17 mouse cellular contexts compared by ENCODE assay signal in genomic region chr15:7167238-7167905, GRCm38 (mm10).
A peak's percentile ranks its signal among the peaks of the same experiment; 100 is the strongest.
DNase-seq lines count a peak whose midpoint lies in the region; ATAC-seq and TF ChIP-seq lines count a peak whose summit lies in the region.
"Had no signal": no experiment of that assay in that cellular context is flagged by ENCODE, and none has a peak within 500 bp of the region (broad histone marks: within the 10 kb centered on the region; RNA-seq: fewer than 3 reads in every experiment).

No protein-coding gene starts in this region.

- TF ChIP-seq CTCF in intestine, postnatal 0 days (IDR thresholded peaks at IDR 0.05; ENCODE audit: low read depth) = no peak

- intact Hi-C loops in left cerebral cortex, postnatal 36 days (cut with DNase I) = no loop called here

- no peaks in the 10 kb centered on the region for H3K9me3 ChIP-seq in kidney, embryonic 15.5 days (replicated peaks)
- H3K9me3 ChIP-seq in ES-E14 (ENCODE audit: control insufficient read depth, insufficient read depth, low read depth, low read length) = no peaks in the 10 kb centered on the region
- H3K9me3 ChIP-seq in intestine, postnatal 0 days (ENCODE audit: control insufficient read depth) = no peaks in the 10 kb centered on the region

- in situ Hi-C loops in ES-E14 (cut with MboI; ENCODE audit: low sequenced_read_pairs in 2 of 2, unreplicated experiment in 2 of 2) = no loop called here

- no peaks in the 10 kb centered on the region for H3K27me3 ChIP-seq in kidney, embryonic 15.5 days
- H3K27me3 ChIP-seq in intestine, postnatal 0 days (replicated peaks; ENCODE audit: control insufficient read depth, insufficient read depth, low read length) = no peaks in the 10 kb centered on the region

- H3K4me2 ChIP-seq in kidney, embryonic 15.5 days = no peak overlapping the region
- H3K4me2 ChIP-seq in intestine, postnatal 0 days (replicated peaks; ENCODE audit: low read depth) = no peak overlapping the region

- no peak overlapping the region for H3K27ac ChIP-seq in kidney, embryonic 15.5 days
- no peak overlapping the region for H3K27ac ChIP-seq in ES-E14 (ENCODE audit: insufficient read depth, low read depth, low read length, poor library complexity, severe bottlenecking)
- H3K27ac ChIP-seq in intestine, postnatal 0 days (ENCODE audit: low read depth, low read length) = no peak overlapping the region
- H3K27ac ChIP-seq: layer of hippocampus, adult 2 months had no signal

- no peak overlapping the region for H3K4me3 ChIP-seq in kidney, embryonic 15.5 days (replicated peaks)
- H3K4me3 ChIP-seq in ES-E14 (ENCODE audit: insufficient read depth in 1 of 2, low read depth in 1 of 2, low read length in 2 of 2, poor library complexity in 1 of 2, severe bottlenecking in 1 of 2) = 0 out of 4 replicates have a peak overlapping the region, but pooled peaks of 1 of the 2 experiments have one; percentile 20
- no peak overlapping the region for H3K4me3 ChIP-seq in intestine, postnatal 0 days (ENCODE audit: low read depth, low read length)
- H3K4me3 ChIP-seq: layer of hippocampus, adult 2 months had no signal

- no peak for DNase-seq in kidney, postnatal 14 days
- DNase-seq in ES-E14 (ENCODE audit: low read depth, low spot score) = peak; percentile 15
- DNase-seq in lung, postnatal 14 days = peak; percentile 22
- DNase-seq in right cerebral cortex, adult 18-20 months = no peak
- no peak for DNase-seq in left cerebral cortex, postnatal 36 days (ENCODE audit: low spot score in 2 of 2)
- DNase-seq: adrenal gland, postnatal 14 days; gastrocnemius, postnatal 36 days; heart, postnatal 10 days; left cerebral cortex, postnatal 4 days; spleen, adult 18-20 months had no signal

- H3K4me1 ChIP-seq in kidney, embryonic 15.5 days = peaks cover 30% of the 10 kb centered on the region
- H3K4me1 ChIP-seq in ES-E14 (ENCODE audit: control insufficient read depth in 2 of 2, insufficient read depth in 2 of 2, low read length in 2 of 2, poor library complexity in 1 of 2) = peaks cover 4 to 24% of the 10 kb centered on the region in 2 experiments; a peak in 3 of 4 replicates
- H3K4me1 ChIP-seq in intestine, postnatal 0 days (replicated peaks; ENCODE audit: control insufficient read depth, insufficient read depth, low read length) = no peaks in the 10 kb centered on the region

- H3K9ac ChIP-seq in kidney, embryonic 15.5 days = no peak overlapping the region
- no peak overlapping the region for H3K9ac ChIP-seq in ES-E14 (ENCODE audit: insufficient read depth, low read depth, low read length, poor library complexity, severe bottlenecking)
- no peak overlapping the region for H3K9ac ChIP-seq in intestine, postnatal 0 days (ENCODE audit: low read depth, low read length)

- H3K36me3 ChIP-seq in kidney, embryonic 15.5 days = peaks cover 60% of the 10 kb centered on the region
- H3K36me3 ChIP-seq in ES-E14 (ENCODE audit: control insufficient read depth, insufficient read depth, low read length, poor library complexity, severe bottlenecking) = peaks cover 51% of the 10 kb centered on the region
- H3K36me3 ChIP-seq in intestine, postnatal 0 days (ENCODE audit: control insufficient read depth, insufficient read depth) = peaks cover 5% of the 10 kb centered on the region

- ATAC-seq in kidney, embryonic 15.5 days (replicated peaks; ENCODE audit: low FRiP score) = peak; percentile 69
- 0 out of 2 replicates have a peak, but pooled peaks have one; percentile 36 for ATAC-seq in intestine, postnatal 0 days
- no peak for ATAC-seq in frontal cortex, adult (ENCODE audit: low TSS enrichment)
- ATAC-seq: CD4-positive, CD25-positive, alpha-beta regulatory T cell, adult 4 months; forebrain, embryonic 16.5 days; inflammation-experienced regulatory T-cells, adult 6 months had no signal

- 66% methylated on average over 10 of the region's 10 CpGs for WGBS in kidney, embryonic 15.5 days
- WGBS in intestine, postnatal 0 days = 71% methylated on average over 10 of the region's 10 CpGs

TF ChIP-seq in ES-E14, 5 proteins besides CTCF, POLR2A, EP300 and RAD21:
- TF ChIP-seq MAFK (IDR thresholded peaks at IDR 0.05; ENCODE audit: insufficient read depth, low read depth, low read length) (no peak), CHD2 (IDR thresholded peaks at IDR 0.05; ENCODE audit: low read depth, low read length) (no peak), HCFC1 (IDR thresholded peaks at IDR 0.05; ENCODE audit: borderline replicate concordance, insufficient read depth, low read length) (no peak), ZNF384 (IDR thresholded peaks at IDR 0.05; ENCODE audit: low read depth, low read length) (no peak), ZC3H11A (IDR thresholded peaks at IDR 0.05; ENCODE audit: borderline replicate concordance, low read depth, low read length) (no peak)
TF ChIP-seq in ES-E14: peak in this region for 0.

Comparison
In these comparisons a context has a peak if more than half of its experiments do, and no peak if none do; other contexts are left out.
1. DNase-seq: peak in ES-E14 (single experiment) and lung, postnatal 14 days (single experiment); none in kidney, postnatal 14 days (single experiment), right cerebral cortex, adult 18-20 months (single experiment) and left cerebral cortex, postnatal 36 days (0 of 2).